In genomic region chr2:23067552-23068369, GRCm38 (mm10) we compare ENCODE assay signal across 8 mouse cellular contexts. TPM values are rescaled to one million over a fixed set of nuclear protein-coding genes. Genes with fewer than 3 reads are reported as not detected.
DNase-seq lines count a peak whose midpoint lies in the region; ATAC-seq lines count a peak whose summit lies in the region.

TSS of gene Acbd5 (plus strand) at chr2:23068167.

- H3K4me1 ChIP-seq in hindbrain, embryonic 11.5 days (replicated peaks; ENCODE audit: control insufficient read depth, insufficient read depth, low read length): no peaks in the 10 kb centered on the region

- peak within 1 kb of the TSS; percentile 89 for H3K27ac ChIP-seq in hindbrain, embryonic 11.5 days (ENCODE audit: low read depth, low read length)

- H3K4me3 ChIP-seq in hindbrain, embryonic 11.5 days (ENCODE audit: low read depth, low read length): peak within 1 kb of the TSS; percentile 65

- peak within 1 kb of the TSS; percentile 85 for H3K9ac ChIP-seq in hindbrain, embryonic 11.5 days (ENCODE audit: low read depth, low read length)

- no peaks in the 10 kb centered on the region for H3K9me3 ChIP-seq in hindbrain, embryonic 11.5 days (ENCODE audit: control insufficient read depth, low read length)

- H3K27me3 ChIP-seq in hindbrain, embryonic 11.5 days (ENCODE audit: control insufficient read depth, insufficient read depth, low read length): no peaks in the 10 kb centered on the region

- peak; percentile 98 for DNase-seq in Muller cell, postnatal 12 days (ENCODE audit: inconsistent ontology term)
- DNase-seq in cerebellum, adult 9-11 months: peak; percentile 97
- peak; percentile 91 to 98 for DNase-seq in frontal cortex, adult 2 months (ENCODE audit: extremely low spot score in 1 of 2, low spot score in 1 of 2)
- peak; percentile 94 for DNase-seq in hindbrain, embryonic 11.5 days (ENCODE audit: low spot score)
- peak; percentile 91 to 94 for DNase-seq in layer of hippocampus, postnatal 10 days (ENCODE audit: low spot score in 2 of 2)
- DNase-seq in lung, postnatal 10 days: peak; percentile 98
- peak; percentile 92 for DNase-seq in ovary, postnatal 36 days (ENCODE audit: low spot score)
- DNase-seq in thymus, postnatal 25 days: peak; percentile 94

- peak; percentile 95 for ATAC-seq in hindbrain, embryonic 11.5 days (ENCODE audit: low FRiP score)

- peak within 1 kb of the TSS; percentile 95 for H3K4me2 ChIP-seq in hindbrain, embryonic 11.5 days (replicated peaks; ENCODE audit: low read depth, low read length)

- no peaks in the 10 kb centered on the region for H3K36me3 ChIP-seq in hindbrain, embryonic 11.5 days (ENCODE audit: control insufficient read depth, insufficient read depth, low read length)

- 3% methylated on average over 34 of the region's 34 CpGs for WGBS in hindbrain, embryonic 11.5 days

RNA-seq across cellular contexts. Expression of gene Acbd5, which starts in this region (rescaled TPM):
- polyA plus RNA-seq in frontal cortex, adult 2 months (2012; rRNA removed): 46.1 and 48.8 TPM in 2 replicates
- 43.3 and 53.2 TPM in 2 replicates for polyA plus RNA-seq in hindbrain, embryonic 11.5 days (2014; fragmentation: Nextera tagmentation; extraction: Ambion mirVana)
- total RNA-seq in layer of hippocampus, postnatal 10 days (2021): 10 to 100 TPM; 68.9 to 80.7 TPM

Comparison
In these comparisons a context has a peak if more than half of its experiments do, and no peak if none do; other contexts are left out.
1. Peak in every context shown above with its lines: DNase-seq, ATAC-seq, H3K4me3 ChIP-seq and H3K27ac ChIP-seq.